Mouse (Mus musculus) cortical plate, adult 2 months (tissue): ENCODE results near the gene Gls2.
A peak's percentile ranks its signal among the peaks of the same experiment; 100 is the strongest.

Experiments
- CTCF ChIP-seq: fragments of 200-500 bp; IDR thresholded peaks from 2 replicates; pipeline ENCODE4 v1.5.1; 2011; ENCODE audit warnings: mild to moderate bottlenecking, control low read depth, low read length; ENCODE audit not compliant: insufficient read depth; ENCODE audit errors: extremely low read depth
- POLR2A ChIP-seq: fragments of 200-500 bp; IDR thresholded peaks from 2 replicates; pipeline ENCODE4 v1.6.1; 2011; ENCODE audit warnings: mild to moderate bottlenecking, low read length, control low read depth; ENCODE audit not compliant: insufficient read depth; ENCODE audit errors: extremely low read depth

DNA sequence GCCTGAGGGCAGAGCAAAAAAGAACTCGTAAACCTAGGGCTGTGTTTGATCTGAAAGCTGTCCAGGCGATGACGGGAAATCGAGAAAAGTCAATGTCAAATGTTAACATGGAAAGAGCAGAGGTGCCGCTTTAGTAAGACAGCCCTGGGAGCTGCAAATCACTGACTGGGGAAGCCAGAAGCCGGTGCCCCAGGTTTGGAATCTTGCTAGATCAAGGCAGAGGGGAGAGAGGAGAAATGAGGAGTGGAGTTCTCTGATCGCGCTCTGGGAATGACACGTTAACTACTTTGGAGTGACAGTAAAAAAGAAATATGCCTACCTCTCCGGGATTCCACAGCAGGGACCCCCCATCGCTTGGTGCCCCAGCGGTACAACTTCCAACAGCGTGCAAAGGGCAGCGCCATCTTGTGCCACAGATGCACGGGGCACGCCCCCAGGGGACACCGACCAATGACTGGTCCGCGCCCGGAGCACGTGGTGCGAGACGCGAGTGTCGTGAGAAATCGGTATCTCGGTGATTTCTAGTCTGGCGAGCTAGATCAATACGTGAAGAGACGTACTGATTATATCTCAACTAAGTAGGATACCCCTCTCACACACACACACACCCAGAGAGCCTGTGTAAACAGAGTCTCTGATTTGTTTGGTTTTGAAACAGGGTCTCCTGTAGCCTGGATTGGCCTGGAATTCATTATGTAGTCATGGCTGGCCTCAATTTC, 17.3 kb downstream of the Gls2 start, which contains the start of gene Spryd4:
- TF ChIP-seq CTCF (no peak), POLR2A (peak; percentile 79)
